Mouse (Mus musculus) heart, adult 8-10 months (tissue): Measurements from ENCODE around the gene Ska2. TPM values are rescaled to one million over a fixed set of nuclear protein-coding genes. Genes with fewer than 3 reads are reported as not detected.

Source experiments
- DNase-seq: peaks from one replicate; pipeline ENCODE4 v3.0.0; 2022; ENCODE audit warnings: low spot score
- microRNA-seq: library from miRNA; unstranded; fragments of <30 nt; microRNA quantifications from one replicate; pipeline ENCODE4 v1.2.0, GENCODE M21; 2022
- total RNA-seq, 4 experiments: library from RNA; stranded (reverse); gene quantifications; 2 replicates each; pipeline ENCODE4 v1.2.4; 2022

The Ska2 gene
- total RNA-seq, 4 experiments from 2014 or later, result 13.8 to 16.9 (median 15.0) TPM

GRCm38 (mm10) chr11:87163751-87164150 is 54.7 kb downstream of the Ska2 start:
- no peak for DNase-seq

GRCm38 (mm10) chr11:87173625-87174024 is 64.6 kb downstream of the Ska2 start:
- no peak for DNase-seq

Small RNAs within 50 kb of the gene (microRNA-seq; reads per million reads assigned to microRNA genes)
- gene Mir301, result 11.2 reads per million, percentile 27 among the genes with 10 or more reads in this experiment

Other genes with a start within 250 kb of the Ska2 start
- 10 to 100 TPM in 2 of 4 experiments, 1 to 10 TPM in 2; 8.2 to 15.7 (median 11.9) TPM for gene Ypel2, start 115.5 kb upstream of the Ska2 start, total RNA-seq
- gene Gdpd1, start 35.2 kb upstream of the Ska2 start, total RNA-seq, result 10 to 100 TPM in 2 of 4 experiments, 1 to 10 TPM in 2; 9.1 to 12.0 (median 10.5) TPM
- 10 to 100 TPM in 1 of 4 experiments, 1 to 10 TPM in 3; 8.9 to 10.3 (median 9.5) TPM for gene Smg8, start 22.5 kb upstream of the Ska2 start, total RNA-seq
- under 1 TPM; 0.25 to 0.55 (median 0.37) TPM for gene Prr11, start 526 bp upstream of the Ska2 start, total RNA-seq
- 1 to 10 TPM; 4.5 to 9.5 (median 6.9) TPM for gene Trim37, start 17.8 kb downstream of the Ska2 start, total RNA-seq
- gene Ppm1e, start 249.8 kb downstream of the Ska2 start, total RNA-seq, result 1 to 10 TPM; 3.7 to 7.1 (median 5.3) TPM